In the genomic region with DNA sequence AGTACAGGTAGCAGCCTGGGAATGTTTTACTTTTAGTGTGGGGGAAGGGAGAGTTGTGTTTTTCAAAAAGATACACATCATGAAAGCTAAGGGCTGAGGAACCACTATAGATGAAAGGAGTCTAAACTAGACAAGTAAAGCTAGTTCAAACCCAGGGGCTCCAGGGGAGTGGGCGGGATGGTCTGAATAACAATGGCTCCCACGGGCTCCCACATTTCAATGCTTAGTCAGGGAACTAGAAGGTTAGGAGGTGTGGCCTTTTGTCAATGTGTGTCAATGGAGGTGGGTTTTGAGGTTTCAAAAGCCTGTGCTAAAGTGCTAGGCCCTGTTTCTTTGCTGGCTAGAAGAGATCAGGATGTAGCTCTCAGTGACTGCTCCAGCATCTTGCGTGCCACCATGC, we compare ENCODE assay signal across 27 mouse cellular contexts.
"Had no signal": no experiment of that assay in that cellular context is flagged by ENCODE, and none has a peak within 500 bp of the region (broad histone marks: within the 10 kb centered on the region; RNA-seq: fewer than 3 reads in every experiment).

No protein-coding gene starts in this region.

- H3K4me1 ChIP-seq: hindbrain, embryonic 12.5 days; intestine, embryonic 15.5 days; limb, embryonic 13.5 days; limb, embryonic 15.5 days had no signal

- H3K9me3 ChIP-seq: heart, embryonic 12.5 days; hindbrain, embryonic 10.5 days; hindbrain, embryonic 12.5 days; intestine, embryonic 15.5 days; limb, embryonic 13.5 days; limb, embryonic 15.5 days; liver, embryonic 12.5 days had no signal

- H3K27me3 ChIP-seq: heart, embryonic 12.5 days; hindbrain, embryonic 12.5 days; intestine, embryonic 15.5 days; limb, embryonic 13.5 days; limb, embryonic 15.5 days; liver, embryonic 12.5 days had no signal

- ATAC-seq: hindbrain, embryonic 16.5 days; inflammation-experienced regulatory T-cells, adult 6 months; intestine, postnatal 0 days; liver, embryonic 12.5 days had no signal

- H3K4me3 ChIP-seq: gastrocnemius, adult 2 months; heart, adult 2 months; heart, embryonic 12.5 days; hindbrain, embryonic 10.5 days; hindbrain, embryonic 12.5 days; intestine, embryonic 15.5 days; limb, embryonic 13.5 days; limb, embryonic 15.5 days; liver, embryonic 12.5 days had no signal

- H3K9ac ChIP-seq: heart, embryonic 12.5 days; hindbrain, embryonic 12.5 days; hindbrain, embryonic 14.5 days; intestine, embryonic 15.5 days; limb, embryonic 13.5 days; limb, embryonic 15.5 days; liver, embryonic 12.5 days; liver, embryonic 14.5 days had no signal

- DNase-seq: gastrocnemius, adult 2 months; gastrocnemius, postnatal 10 days; gastrocnemius, postnatal 25 days; heart, adult 2 months; heart, postnatal 10 days; heart, postnatal 4 days; kidney, adult 18-20 months; kidney, adult 8-10 months; kidney, postnatal 14 days; kidney, postnatal 4 days; layer of hippocampus, adult 9-11 months; layer of hippocampus, postnatal 36 days; left cerebral cortex, postnatal 4 days; lung, adult 18-20 months had no signal

- H3K4me2 ChIP-seq: heart, embryonic 12.5 days; hindbrain, embryonic 12.5 days; hindbrain, embryonic 14.5 days; intestine, embryonic 15.5 days; limb, embryonic 13.5 days; limb, embryonic 15.5 days; liver, embryonic 12.5 days had no signal

- H3K27ac ChIP-seq: gastrocnemius, adult 2 months; heart, adult 2 months; hindbrain, embryonic 10.5 days; hindbrain, embryonic 12.5 days; hindbrain, embryonic 14.5 days; intestine, embryonic 15.5 days; kidney, postnatal 0 days; limb, embryonic 13.5 days; limb, embryonic 15.5 days; liver, embryonic 12.5 days; liver, embryonic 14.5 days had no signal
